In genomic region chrX:166803246-166803645, GRCm38 (mm10) we compare ENCODE assay signal across 8 mouse cellular contexts.
DNase-seq lines count a peak whose midpoint lies in the region; ATAC-seq lines count a peak whose summit lies in the region.

No protein-coding gene starts in this region.

- no peaks in the 10 kb centered on the region for H3K9me3 ChIP-seq in hindbrain, embryonic 14.5 days (ENCODE audit: control insufficient read depth, low read length)
- no peaks in the 10 kb centered on the region for H3K9me3 ChIP-seq in kidney, embryonic 14.5 days (ENCODE audit: control insufficient read depth, low read length)

- no peak overlapping the region for H3K4me2 ChIP-seq in hindbrain, embryonic 14.5 days (replicated peaks)
- no peak overlapping the region for H3K4me2 ChIP-seq in kidney, embryonic 14.5 days (replicated peaks; ENCODE audit: low read depth, low read length)

- peak; percentile 13 to 20 for DNase-seq in layer of hippocampus, adult 8-10 months (ENCODE audit: low spot score in 2 of 2)
- no peak for DNase-seq in layer of hippocampus, adult 9-10 months (ENCODE audit: low spot score)
- peak; percentile 64 for DNase-seq in embryo, embryonic 10.5 days (ENCODE audit: low spot score)
- no peak for DNase-seq in hindbrain, embryonic 14.5 days (ENCODE audit: low spot score)
- DNase-seq in MN1 (ENCODE audit: low spot score): no peak

- 27% methylated on average over 6 of the region's 6 CpGs for WGBS in hindbrain, embryonic 14.5 days
- WGBS in kidney, embryonic 14.5 days: 65% methylated on average over 6 of the region's 6 CpGs

- H3K9ac ChIP-seq in hindbrain, embryonic 14.5 days: no peak overlapping the region
- no peak overlapping the region for H3K9ac ChIP-seq in kidney, embryonic 14.5 days (ENCODE audit: low read depth, low read length)

- H3K27me3 ChIP-seq in hindbrain, embryonic 14.5 days (ENCODE audit: control insufficient read depth, insufficient read depth, low read length): peaks cover 24% of the 10 kb centered on the region
- no peaks in the 10 kb centered on the region for H3K27me3 ChIP-seq in kidney, embryonic 14.5 days (ENCODE audit: control insufficient read depth, insufficient read depth, low read length)

- H3K36me3 ChIP-seq in hindbrain, embryonic 14.5 days (replicated peaks; ENCODE audit: control insufficient read depth, insufficient read depth): no peaks in the 10 kb centered on the region
- H3K36me3 ChIP-seq in kidney, embryonic 14.5 days (ENCODE audit: control insufficient read depth, insufficient read depth, low read length): no peaks in the 10 kb centered on the region

- no peak overlapping the region for H3K27ac ChIP-seq in hindbrain, embryonic 14.5 days
- no peak overlapping the region for H3K27ac ChIP-seq in kidney, embryonic 14.5 days (ENCODE audit: low read depth, low read length)

- no peaks in the 10 kb centered on the region; the same call in 1 of the 2 replicates for H3K4me1 ChIP-seq in hindbrain, embryonic 14.5 days (replicated peaks; ENCODE audit: control insufficient read depth, insufficient read depth, low read length)
- no peaks in the 10 kb centered on the region for H3K4me1 ChIP-seq in kidney, embryonic 14.5 days (ENCODE audit: control insufficient read depth, insufficient read depth, low read length)

- H3K4me3 ChIP-seq in hindbrain, embryonic 14.5 days (replicated peaks; ENCODE audit: low read length): no peak overlapping the region
- no peak overlapping the region for H3K4me3 ChIP-seq in kidney, embryonic 14.5 days (ENCODE audit: low read length)

- peak; percentile 88 for ATAC-seq in hindbrain, embryonic 14.5 days (ENCODE audit: low FRiP score)
- peak; percentile 48; the same call in 1 of the 2 replicates for ATAC-seq in neutrophil, adult 5-6 weeks (ENCODE audit: extremely low read depth, insufficient number of reproducible peaks, low FRiP score, poor library complexity, severe bottlenecking)
- no peak for ATAC-seq in kidney, embryonic 14.5 days (ENCODE audit: low FRiP score, low TSS enrichment)
- no peak for ATAC-seq in erythroid progenitor cell, adult 5-6 weeks (replicated peaks; ENCODE audit: low FRiP score, poor library complexity, severe bottlenecking)

Comparison
In these comparisons a context has a peak if more than half of its experiments do, and no peak if none do; other contexts are left out.
1. DNase-seq: peak in layer of hippocampus, adult 8-10 months (2 of 2) and embryo, embryonic 10.5 days (single experiment); none in layer of hippocampus, adult 9-10 months (single experiment), hindbrain, embryonic 14.5 days (single experiment) and MN1 (single experiment).
2. ATAC-seq: peak in hindbrain, embryonic 14.5 days (single experiment) and neutrophil, adult 5-6 weeks (single experiment); none in kidney, embryonic 14.5 days (single experiment) and erythroid progenitor cell, adult 5-6 weeks (single experiment).